Mouse (Mus musculus) hindbrain, embryonic 14.5 days (tissue): Measurements from ENCODE around the gene Fras1. TPM values are rescaled to one million over a fixed set of nuclear protein-coding genes. Genes with fewer than 3 reads are reported as not detected.
A peak's percentile ranks its signal among the peaks of the same experiment; 100 is the strongest.

Experiments used
- ATAC-seq: fragments of 200-750 bp; cut with Nextera tagmentation; 2 replicates; pipeline ENCODE4 v1.8.0; 2017; ENCODE audit warnings: moderate number of reproducible peaks, mild to moderate bottlenecking, moderate TSS enrichment, moderate library complexity; ENCODE audit not compliant: low FRiP score
- DNase-seq: peaks from one replicate; pipeline ENCODE4 v3.0.0-alpha.2; 2015; ENCODE audit warnings: low spot score
- H3K27ac ChIP-seq: fragments of 300-500 bp; sonication (generic); 2 replicates; pipeline ENCODE4 v1.5.1; 2014; ENCODE audit warnings: mild to moderate bottlenecking, moderate library complexity
- H3K27me3 ChIP-seq: fragments of 300-500 bp; sonication (generic); 2 replicates; pipeline ENCODE4 v1.6.1; 2014; ENCODE audit warnings: mild to moderate bottlenecking, low read length, mixed read lengths; ENCODE audit not compliant: control insufficient read depth, insufficient read depth
- H3K36me3 ChIP-seq: fragments of 300-500 bp; sonication (generic); replicated peaks from 2 replicates; pipeline ENCODE4 v1.6.1; 2014; ENCODE audit not compliant: control insufficient read depth, insufficient read depth
- H3K4me1 ChIP-seq: fragments of 300-500 bp; sonication (generic); replicated peaks from 2 replicates; pipeline ENCODE4 v1.6.1; 2014; ENCODE audit warnings: antibody characterized with exemption, low read length, mixed read lengths; ENCODE audit not compliant: control insufficient read depth, insufficient read depth
- H3K4me2 ChIP-seq: fragments of 300-500 bp; sonication (generic); replicated peaks from 2 replicates; pipeline ENCODE4 v1.6.1; 2014; ENCODE audit warnings: mild to moderate bottlenecking, moderate library complexity
- H3K4me3 ChIP-seq: fragments of 300-500 bp; sonication (generic); replicated peaks from 2 replicates; pipeline ENCODE4 v1.5.1; 2014; ENCODE audit warnings: mild to moderate bottlenecking, low read length
- H3K9ac ChIP-seq: fragments of 300-500 bp; sonication (generic); 2 replicates; pipeline ENCODE4 v1.6.1; 2014
- H3K9me3 ChIP-seq: fragments of 300-500 bp; sonication (generic); 2 replicates; pipeline ENCODE4 v1.6.1; 2016; ENCODE audit warnings: low read length; ENCODE audit not compliant: control insufficient read depth
- WGBS: fragments of 180-500 bp; shearing (Covaris S2); extraction: QIAGEN DNeasy Blood & Tissue Kit; methylation state at CpG from one replicate; pipeline ENCODE4 v1.1.7; 2014; 5-methylcytosine and 5-hydroxymethylcytosine counted together
- polyA plus RNA-seq: library from polyadenylated mRNA; unstranded; fragments of >200 nt; fragmentation: Nextera tagmentation; extraction: Ambion mirVana; gene quantifications from 2 replicates; pipeline ENCODE4 v1.2.1, GENCODE M21; 2014

Fras1 gene
- polyA plus RNA-seq, 1 experiment from 2014 or later: 9.8 TPM

GRCm38 (mm10) chr5:96641297-96641696, 267.5 kb downstream of the Fras1 start:
- 94% methylated on average over 2 of the region's 2 CpGs for WGBS
- Histone ChIP-seq H3K27me3 (no peaks in the 10 kb centered on the region), H3K4me3 (no peak overlapping the region)

GRCm38 (mm10) chr5:96675676-96676075, 301.9 kb downstream of the Fras1 start:
- no peak for DNase-seq
- Histone ChIP-seq H3K4me3 (no peak overlapping the region), H3K4me2 (no peak overlapping the region), H3K9ac (no peak overlapping the region), H3K27me3 (no peaks in the 10 kb centered on the region), H3K4me1 (no peaks in the 10 kb centered on the region), H3K36me3 (no peaks in the 10 kb centered on the region), H3K9me3 (no peaks in the 10 kb centered on the region), H3K27ac (no peak overlapping the region)
- no peak for ATAC-seq
- 74% methylated on average over 4 of the region's 4 CpGs for WGBS

More at GRCm38 (mm10) chr5:96641297-96641696, 267.5 kb downstream of the Fras1 start:
- Histone ChIP-seq H3K36me3 (no peaks in the 10 kb centered on the region), H3K4me2 (no peak overlapping the region), H3K9me3 (no peaks in the 10 kb centered on the region), H3K4me1 (no peaks in the 10 kb centered on the region), H3K27ac (no peak overlapping the region), H3K9ac (no peak overlapping the region)
- no peak for DNase-seq
- ATAC-seq: no peak

GRCm38 (mm10) chr5:96677498-96677897, 303.7 kb downstream of the Fras1 start:
- Histone ChIP-seq H3K27me3 (no peaks in the 10 kb centered on the region), H3K9ac (no peak overlapping the region), H3K36me3 (no peaks in the 10 kb centered on the region), H3K4me2 (no peak overlapping the region), H3K4me3 (no peak overlapping the region), H3K4me1 (no peaks in the 10 kb centered on the region), H3K9me3 (no peaks in the 10 kb centered on the region), H3K27ac (no peak overlapping the region)
- ATAC-seq: no peak
- 27% methylated on average over 2 of the region's 2 CpGs for WGBS
- peak; percentile 50 for DNase-seq

- Histone ChIP-seq H3K4me1 (no peaks in the 10 kb centered on the region), H3K27me3 (no peaks in the 10 kb centered on the region), H3K9me3 (no peaks in the 10 kb centered on the region), H3K36me3 (no peaks in the 10 kb centered on the region), H3K9ac (no peak overlapping the region), H3K4me2 (no peak overlapping the region), H3K27ac (no peak overlapping the region), H3K4me3 (no peak overlapping the region)
- WGBS: 51% methylated on average over 3 of the region's 3 CpGs
- DNase-seq (no peak), ATAC-seq (no peak)
Observed at GRCm38 (mm10) chr5:96681085-96681484, 307.3 kb downstream of the Fras1 start.

GRCm38 (mm10) chr5:96682777-96683176, 309.0 kb downstream of the Fras1 start:
- WGBS: 84% methylated on average over 2 of the region's 2 CpGs
- ATAC-seq (no peak), DNase-seq (no peak)
- H3K27me3 ChIP-seq: no peaks in the 10 kb centered on the region
- H3K4me1 ChIP-seq: no peaks in the 10 kb centered on the region
- peaks cover 2% of the 10 kb centered on the region; the same call in 1 of the 2 replicates for H3K9me3 ChIP-seq
- no peak overlapping the region for H3K9ac ChIP-seq
- H3K4me3 ChIP-seq: no peak overlapping the region
- no peak overlapping the region for H3K4me2 ChIP-seq
- no peak overlapping the region for H3K27ac ChIP-seq
- no peaks in the 10 kb centered on the region for H3K36me3 ChIP-seq

- Histone ChIP-seq H3K9ac (no peak overlapping the region), H3K27me3 (no peaks in the 10 kb centered on the region), H3K4me2 (no peak overlapping the region), H3K4me1 (no peaks in the 10 kb centered on the region), H3K36me3 (no peaks in the 10 kb centered on the region), H3K9me3 (peaks cover 4% of the 10 kb centered on the region; the same call in 1 of the 2 replicates), H3K4me3 (no peak overlapping the region), H3K27ac (no peak overlapping the region)
- WGBS: 83% methylated on average over 2 of the region's 2 CpGs
- no peak for DNase-seq
- no peak for ATAC-seq
Observed at GRCm38 (mm10) chr5:96688885-96689284, 315.1 kb downstream of the Fras1 start.

- Histone ChIP-seq H3K27me3 (no peaks in the 10 kb centered on the region), H3K4me1 (peaks cover 12% of the 10 kb centered on the region), H3K27ac (no peak overlapping the region), H3K4me2 (no peak overlapping the region), H3K4me3 (no peak overlapping the region), H3K36me3 (no peaks in the 10 kb centered on the region), H3K9me3 (no peaks in the 10 kb centered on the region), H3K9ac (no peak overlapping the region)
- ATAC-seq (no peak), DNase-seq (no peak)
- WGBS: 80% methylated on average over 8 of the region's 8 CpGs
Observed at GRCm38 (mm10) chr5:96698972-96699371, 325.2 kb downstream of the Fras1 start.

- Histone ChIP-seq H3K4me1 (peaks cover 12% of the 10 kb centered on the region), H3K36me3 (no peaks in the 10 kb centered on the region), H3K9ac (peak overlapping the region; percentile 36; the same call in 1 of the 2 replicates), H3K27me3 (no peaks in the 10 kb centered on the region), H3K4me2 (peak overlapping the region; percentile 21; the same call in 1 of the 2 replicates), H3K27ac (peak overlapping the region; percentile 68; the same call in 1 of the 2 replicates), H3K4me3 (no peak overlapping the region), H3K9me3 (no peaks in the 10 kb centered on the region)
- ATAC-seq: peak; percentile 78
- 25% methylated on average over 22 of the region's 22 CpGs for WGBS
- DNase-seq: no peak
Observed at GRCm38 (mm10) chr5:96702706-96703625, 329.2 kb downstream of the Fras1 start.

- Histone ChIP-seq H3K4me1 (peaks cover 13% of the 10 kb centered on the region), H3K36me3 (no peaks in the 10 kb centered on the region), H3K27ac (no peak overlapping the region), H3K9me3 (no peaks in the 10 kb centered on the region), H3K9ac (no peak overlapping the region), H3K4me3 (no peak overlapping the region), H3K27me3 (no peaks in the 10 kb centered on the region), H3K4me2 (no peak overlapping the region)
- WGBS: 71% methylated on average over 10 of the region's 10 CpGs
- ATAC-seq (no peak), DNase-seq (no peak)
Observed at GRCm38 (mm10) chr5:96708515-96708914, 334.8 kb downstream of the Fras1 start.
